Mouse (Mus musculus): ENCODE data around the gene Tpbgl. TPM values are rescaled to one million over a fixed set of nuclear protein-coding genes. Genes with fewer than 3 reads are reported as not detected.

Tpbgl gene
- polyA plus RNA-seq, 1 experiment from 2014 or later = 2.5 TPM

DNA sequence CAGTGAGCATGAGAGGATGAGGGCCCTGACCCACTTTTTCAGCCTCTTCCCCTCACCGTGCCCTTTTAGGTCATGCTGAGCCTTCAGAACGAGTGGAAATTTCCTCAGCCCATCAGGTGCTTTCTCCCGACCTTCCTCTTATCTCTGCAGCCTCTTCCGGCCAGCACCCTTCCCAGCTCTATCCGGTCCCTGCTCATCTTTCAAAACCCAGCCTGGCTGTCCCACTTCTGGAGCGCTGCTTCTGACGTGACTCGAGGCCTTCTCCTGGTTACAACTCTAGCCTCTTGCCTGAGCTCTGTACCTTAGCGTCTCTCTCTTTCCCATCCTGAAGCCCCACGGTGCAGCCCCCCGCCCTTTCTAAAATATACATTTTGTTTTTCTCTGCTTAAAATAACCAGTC lies 27.3 kb upstream of the Tpbgl start:
- WGBS = 73% methylated on average over 11 of the region's 11 CpGs
- Histone ChIP-seq H3K4me2 (ENCODE audit: low read depth, low read length) (no peak overlapping the region), H3K4me1 (ENCODE audit: control insufficient read depth, insufficient read depth, low read length) (no peaks in the 10 kb centered on the region), H3K27me3 (replicated peaks; ENCODE audit: control insufficient read depth, insufficient read depth, low read length) (no peaks in the 10 kb centered on the region), H3K4me3 (ENCODE audit: low read depth, low read length) (no peak overlapping the region), H3K27ac (replicated peaks; ENCODE audit: low read depth, low read length) (no peak overlapping the region), H3K36me3 (ENCODE audit: control insufficient read depth, insufficient read depth, low read length) (no peaks in the 10 kb centered on the region), H3K9ac (ENCODE audit: low read depth, low read length) (no peak overlapping the region), H3K9me3 (ENCODE audit: control insufficient read depth, low read length) (no peaks in the 10 kb centered on the region)
- ATAC-seq (ENCODE audit: low read depth) = no peak
- DNase-seq (ENCODE audit: low spot score) = no peak

- Histone ChIP-seq H3K9ac (ENCODE audit: low read depth, low read length) (no peak overlapping the region), H3K36me3 (ENCODE audit: control insufficient read depth, insufficient read depth, low read length) (no peaks in the 10 kb centered on the region), H3K4me1 (ENCODE audit: control insufficient read depth, insufficient read depth, low read length) (no peaks in the 10 kb centered on the region), H3K27me3 (replicated peaks; ENCODE audit: control insufficient read depth, insufficient read depth, low read length) (no peaks in the 10 kb centered on the region), H3K4me2 (ENCODE audit: low read depth, low read length) (no peak overlapping the region), H3K27ac (replicated peaks; ENCODE audit: low read depth, low read length) (no peak overlapping the region), H3K9me3 (ENCODE audit: control insufficient read depth, low read length) (no peaks in the 10 kb centered on the region), H3K4me3 (ENCODE audit: low read depth, low read length) (no peak overlapping the region)
- WGBS = 63% methylated on average over 4 of the region's 4 CpGs
- DNase-seq (ENCODE audit: low spot score) = no peak
- no peak for ATAC-seq (ENCODE audit: low read depth)
Observed at GRCm38 (mm10) chr7:99649585-99649984, 22.7 kb upstream of the Tpbgl start.

- no peaks in the 10 kb centered on the region for H3K4me1 ChIP-seq (ENCODE audit: control insufficient read depth, insufficient read depth, low read length)
- no peak overlapping the region for H3K27ac ChIP-seq (replicated peaks; ENCODE audit: low read depth, low read length)
- no peak overlapping the region for H3K4me2 ChIP-seq (ENCODE audit: low read depth, low read length)
- no peak overlapping the region for H3K4me3 ChIP-seq (ENCODE audit: low read depth, low read length)
- H3K36me3 ChIP-seq (ENCODE audit: control insufficient read depth, insufficient read depth, low read length) = no peaks in the 10 kb centered on the region
- ATAC-seq (ENCODE audit: low read depth) (no peak), DNase-seq (ENCODE audit: low spot score) (peak; percentile 78)
- no peaks in the 10 kb centered on the region for H3K9me3 ChIP-seq (ENCODE audit: control insufficient read depth, low read length)
- WGBS = 3% methylated on average over 6 of the region's 6 CpGs
- H3K9ac ChIP-seq (ENCODE audit: low read depth, low read length) = no peak overlapping the region
- no peaks in the 10 kb centered on the region for H3K27me3 ChIP-seq (replicated peaks; ENCODE audit: control insufficient read depth, insufficient read depth, low read length)
Observed at GRCm38 (mm10) chr7:99648623-99649022, 21.7 kb upstream of the Tpbgl start.

- Histone ChIP-seq H3K9ac (ENCODE audit: low read depth, low read length) (no peak overlapping the region), H3K27me3 (replicated peaks; ENCODE audit: control insufficient read depth, insufficient read depth, low read length) (no peaks in the 10 kb centered on the region), H3K4me1 (ENCODE audit: control insufficient read depth, insufficient read depth, low read length) (no peaks in the 10 kb centered on the region), H3K9me3 (ENCODE audit: control insufficient read depth, low read length) (no peaks in the 10 kb centered on the region), H3K27ac (replicated peaks; ENCODE audit: low read depth, low read length) (no peak overlapping the region), H3K4me2 (ENCODE audit: low read depth, low read length) (no peak overlapping the region), H3K36me3 (ENCODE audit: control insufficient read depth, insufficient read depth, low read length) (no peaks in the 10 kb centered on the region), H3K4me3 (ENCODE audit: low read depth, low read length) (no peak overlapping the region)
- ATAC-seq (ENCODE audit: low read depth) = no peak
- DNase-seq (ENCODE audit: low spot score) = no peak
- 74% methylated on average over 7 of the region's 7 CpGs for WGBS
Observed at GRCm38 (mm10) chr7:99644701-99645100, 17.8 kb upstream of the Tpbgl start.

- H3K9me3 ChIP-seq (ENCODE audit: control insufficient read depth, low read length) = no peaks in the 10 kb centered on the region
- DNase-seq (ENCODE audit: low spot score) = no peak
- H3K9ac ChIP-seq (ENCODE audit: low read depth, low read length) = no peak overlapping the region
- ATAC-seq (ENCODE audit: low read depth) = no peak
- no peak overlapping the region for H3K4me3 ChIP-seq (ENCODE audit: low read depth, low read length)
- H3K27me3 ChIP-seq (replicated peaks; ENCODE audit: control insufficient read depth, insufficient read depth, low read length) = no peaks in the 10 kb centered on the region
- H3K4me2 ChIP-seq (ENCODE audit: low read depth, low read length) = no peak overlapping the region
- H3K4me1 ChIP-seq (ENCODE audit: control insufficient read depth, insufficient read depth, low read length) = no peaks in the 10 kb centered on the region
- H3K36me3 ChIP-seq (ENCODE audit: control insufficient read depth, insufficient read depth, low read length) = no peaks in the 10 kb centered on the region
- 71% methylated on average over 2 of the region's 3 CpGs for WGBS
- H3K27ac ChIP-seq (replicated peaks; ENCODE audit: low read depth, low read length) = no peak overlapping the region
Observed at GRCm38 (mm10) chr7:99642078-99642477, 15.2 kb upstream of the Tpbgl start.

DNA sequence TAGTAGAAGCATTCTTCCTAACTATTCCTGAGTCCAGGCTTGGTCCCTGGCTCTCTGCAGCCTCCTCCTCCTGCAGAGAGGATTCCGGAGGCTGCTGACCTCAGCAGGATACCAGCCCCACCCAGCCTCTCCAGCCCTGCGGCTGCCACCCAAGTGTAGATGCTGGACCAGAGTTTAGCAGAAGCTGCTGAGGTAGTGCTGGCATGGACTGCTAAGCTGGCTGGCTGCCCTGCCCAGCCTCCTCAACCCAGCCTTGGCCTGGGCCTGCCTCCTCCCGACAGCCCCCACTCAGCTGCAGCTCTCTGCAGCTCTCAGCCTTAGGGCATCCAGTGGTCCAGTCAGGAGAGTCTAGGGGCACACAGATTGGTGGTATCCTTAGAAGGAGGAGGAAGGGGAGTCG lies 14.3 kb upstream of the Tpbgl start:
- Histone ChIP-seq H3K4me3 (ENCODE audit: low read depth, low read length) (no peak overlapping the region), H3K4me2 (ENCODE audit: low read depth, low read length) (no peak overlapping the region), H3K9me3 (ENCODE audit: control insufficient read depth, low read length) (no peaks in the 10 kb centered on the region), H3K9ac (ENCODE audit: low read depth, low read length) (no peak overlapping the region), H3K27me3 (replicated peaks; ENCODE audit: control insufficient read depth, insufficient read depth, low read length) (no peaks in the 10 kb centered on the region), H3K27ac (replicated peaks; ENCODE audit: low read depth, low read length) (no peak overlapping the region), H3K36me3 (ENCODE audit: control insufficient read depth, insufficient read depth, low read length) (no peaks in the 10 kb centered on the region), H3K4me1 (ENCODE audit: control insufficient read depth, insufficient read depth, low read length) (no peaks in the 10 kb centered on the region)
- ATAC-seq (ENCODE audit: low read depth) (no peak), DNase-seq (ENCODE audit: low spot score) (no peak)
- WGBS = 30% methylated on average over 4 of the region's 4 CpGs

DNA sequence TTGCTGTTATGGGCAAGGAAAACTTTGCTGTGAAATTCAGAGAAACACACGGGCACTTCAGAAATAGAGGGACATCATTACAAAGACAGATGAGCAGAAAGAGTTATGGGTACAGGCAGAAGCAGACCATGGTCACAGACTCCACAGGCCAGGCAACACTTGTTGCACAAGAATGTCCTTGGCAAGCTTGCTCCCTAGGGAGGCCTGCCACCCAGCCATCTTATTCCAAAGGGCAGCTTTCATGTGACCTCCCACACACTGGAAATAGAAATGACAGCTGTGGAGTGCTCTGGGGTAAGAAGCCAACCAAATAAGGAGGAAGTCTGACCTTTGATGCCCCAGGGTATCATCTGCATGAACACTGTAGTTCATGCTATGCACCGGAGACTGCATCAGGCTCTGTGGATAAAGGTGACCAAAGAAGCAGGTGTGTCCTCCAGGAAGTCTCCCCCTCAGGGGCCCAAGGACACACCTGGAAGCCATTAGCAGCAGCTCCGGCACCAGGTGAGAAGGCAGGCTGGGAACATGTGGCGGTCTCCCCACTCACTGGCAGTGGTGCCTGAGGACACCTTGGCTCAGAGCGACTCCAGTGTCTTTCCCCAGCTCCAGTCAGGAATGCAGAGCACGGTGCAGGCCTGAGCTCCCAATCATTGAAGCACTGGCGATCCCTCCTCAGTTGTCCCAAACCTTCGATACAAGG lies 7.2 kb upstream of the Tpbgl start:
- ATAC-seq (ENCODE audit: low read depth) = no peak
- no peaks in the 10 kb centered on the region for H3K4me1 ChIP-seq (ENCODE audit: control insufficient read depth, insufficient read depth, low read length)
- H3K4me3 ChIP-seq (ENCODE audit: low read depth, low read length) = no peak overlapping the region
- WGBS = 62% methylated on average over 8 of the region's 8 CpGs
- H3K9ac ChIP-seq (ENCODE audit: low read depth, low read length) = no peak overlapping the region
- H3K27me3 ChIP-seq (replicated peaks; ENCODE audit: control insufficient read depth, insufficient read depth, low read length) = peaks cover 8% of the 10 kb centered on the region
- no peak overlapping the region for H3K4me2 ChIP-seq (ENCODE audit: low read depth, low read length)
- H3K36me3 ChIP-seq (ENCODE audit: control insufficient read depth, insufficient read depth, low read length) = no peaks in the 10 kb centered on the region
- H3K27ac ChIP-seq (replicated peaks; ENCODE audit: low read depth, low read length) = no peak overlapping the region
- DNase-seq (ENCODE audit: low spot score) = no peak
- no peaks in the 10 kb centered on the region for H3K9me3 ChIP-seq (ENCODE audit: control insufficient read depth, low read length)

DNA sequence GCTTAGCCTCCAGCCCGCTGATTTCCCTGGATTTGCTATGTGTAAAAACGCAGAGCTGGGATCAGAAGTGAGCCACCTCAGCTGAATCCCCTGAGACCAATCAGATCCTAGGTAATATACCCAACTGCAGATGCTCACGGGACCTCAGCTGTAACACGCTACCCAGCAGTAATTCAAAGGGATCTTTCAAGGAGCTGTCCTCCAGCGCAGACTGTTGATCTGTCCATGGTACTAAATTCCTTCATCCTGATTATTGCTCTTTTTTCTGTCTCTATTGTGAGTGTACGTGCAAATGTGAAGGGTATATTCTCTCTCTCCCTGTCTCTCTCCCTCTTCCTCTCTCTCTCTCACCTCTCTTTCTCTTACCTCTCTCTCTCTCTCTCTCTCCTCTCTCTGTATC lies 5.4 kb upstream of the Tpbgl start:
- no peak overlapping the region for H3K27ac ChIP-seq (replicated peaks; ENCODE audit: low read depth, low read length)
- no peaks in the 10 kb centered on the region for H3K36me3 ChIP-seq (ENCODE audit: control insufficient read depth, insufficient read depth, low read length)
- H3K4me3 ChIP-seq (ENCODE audit: low read depth, low read length) = no peak overlapping the region
- H3K27me3 ChIP-seq (replicated peaks; ENCODE audit: control insufficient read depth, insufficient read depth, low read length) = peaks cover 25% of the 10 kb centered on the region
- H3K9me3 ChIP-seq (ENCODE audit: control insufficient read depth, low read length) = no peaks in the 10 kb centered on the region
- DNase-seq (ENCODE audit: low spot score) (peak; percentile 76), ATAC-seq (ENCODE audit: low read depth) (no peak)
- no peak overlapping the region for H3K4me2 ChIP-seq (ENCODE audit: low read depth, low read length)
- WGBS = 13% methylated on average over 6 of the region's 6 CpGs
- no peaks in the 10 kb centered on the region for H3K4me1 ChIP-seq (ENCODE audit: control insufficient read depth, insufficient read depth, low read length)
- H3K9ac ChIP-seq (ENCODE audit: low read depth, low read length) = no peak overlapping the region

GRCm38 (mm10) chr7:99627366-99627765 lies 463 bp upstream of the Tpbgl start:
- H3K9ac ChIP-seq (ENCODE audit: low read depth, low read length) = no peak overlapping the region
- H3K27ac ChIP-seq (replicated peaks; ENCODE audit: low read depth, low read length) = no peak overlapping the region
- peaks cover 62% of the 10 kb centered on the region for H3K27me3 ChIP-seq (replicated peaks; ENCODE audit: control insufficient read depth, insufficient read depth, low read length)
- H3K36me3 ChIP-seq (ENCODE audit: control insufficient read depth, insufficient read depth, low read length) = no peaks in the 10 kb centered on the region
- DNase-seq (ENCODE audit: low spot score) (no peak), ATAC-seq (ENCODE audit: low read depth) (no peak)
- peaks cover 13% of the 10 kb centered on the region for H3K4me1 ChIP-seq (ENCODE audit: control insufficient read depth, insufficient read depth, low read length)
- H3K9me3 ChIP-seq (ENCODE audit: control insufficient read depth, low read length) = no peaks in the 10 kb centered on the region
- WGBS = 3% methylated on average over 7 of the region's 7 CpGs
- no peak overlapping the region for H3K4me3 ChIP-seq (ENCODE audit: low read depth, low read length)
- peak overlapping the region; percentile 97 for H3K4me2 ChIP-seq (ENCODE audit: low read depth, low read length)
